Mouse (Mus musculus) fat pad, adult 2 months (tissue): ENCODE data around the gene Slc25a22.

Experiments
- DNase-seq: peaks from one replicate; pipeline ENCODE4 v3.0.0-alpha.2; 2011; ENCODE audit warnings: low read depth, low spot score; ENCODE audit errors: extremely low read depth

The Slc25a22 gene

GRCm38 (mm10) chr7:141472763-141473162 lies 35.1 kb upstream of the Slc25a22 start:
- DNase-seq: no peak

DNA sequence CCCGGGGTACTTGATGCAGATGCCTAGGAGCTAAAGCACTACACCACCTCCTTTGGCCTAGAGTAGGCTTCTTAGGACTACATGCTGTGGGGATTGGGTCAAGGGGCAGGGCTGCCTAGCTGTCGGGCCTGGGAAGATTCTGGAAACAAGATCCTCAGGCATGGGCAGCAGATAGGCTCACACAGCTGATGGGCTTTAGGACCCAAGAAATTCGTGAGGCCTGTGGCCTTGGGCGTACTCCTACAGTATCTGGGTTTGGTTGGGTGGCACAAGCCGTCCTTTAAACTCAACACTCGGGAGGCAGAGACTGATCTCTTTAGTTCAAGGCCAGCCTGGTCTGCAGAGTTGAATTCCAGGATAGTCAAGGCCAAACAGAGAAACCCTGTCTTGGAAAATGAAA lies 34.5 kb upstream of the Slc25a22 start:
- DNase-seq: no peak

DNA sequence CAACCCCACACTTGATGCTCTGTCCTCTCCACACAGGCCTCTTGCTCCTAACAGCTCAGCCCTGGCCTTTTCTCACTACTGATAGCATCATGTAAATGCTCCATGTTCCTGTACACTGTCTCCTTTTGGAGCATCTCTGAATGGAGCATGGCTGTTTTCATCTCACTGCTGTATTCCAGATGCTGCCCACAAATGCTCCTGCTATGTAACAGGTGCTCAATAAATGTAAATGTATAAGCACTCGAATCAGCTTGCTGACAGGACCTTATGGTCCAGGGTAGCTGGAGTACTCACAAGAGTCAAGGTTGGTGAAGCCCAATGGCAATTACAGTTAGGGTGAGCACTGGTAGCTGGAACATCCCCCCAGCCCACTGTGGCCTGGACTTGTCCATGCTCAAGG lies 33.5 kb upstream of the Slc25a22 start:
- no peak for DNase-seq

DNA sequence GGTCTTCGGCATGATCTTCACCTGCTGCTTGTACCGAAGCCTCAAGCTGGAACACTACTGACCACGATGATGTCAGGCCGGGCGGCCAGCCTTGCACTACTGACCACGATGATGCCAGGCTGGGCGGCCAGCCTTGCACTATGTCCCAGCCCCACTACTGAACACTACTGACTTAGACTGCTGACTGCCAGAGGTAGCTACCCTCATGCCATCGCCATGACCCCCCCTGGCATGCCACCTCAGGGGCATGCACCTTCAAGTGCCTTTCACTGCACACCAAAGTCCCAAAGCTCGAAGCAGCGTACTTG lies 32.9 kb upstream of the Slc25a22 start:
- no peak for DNase-seq

DNA sequence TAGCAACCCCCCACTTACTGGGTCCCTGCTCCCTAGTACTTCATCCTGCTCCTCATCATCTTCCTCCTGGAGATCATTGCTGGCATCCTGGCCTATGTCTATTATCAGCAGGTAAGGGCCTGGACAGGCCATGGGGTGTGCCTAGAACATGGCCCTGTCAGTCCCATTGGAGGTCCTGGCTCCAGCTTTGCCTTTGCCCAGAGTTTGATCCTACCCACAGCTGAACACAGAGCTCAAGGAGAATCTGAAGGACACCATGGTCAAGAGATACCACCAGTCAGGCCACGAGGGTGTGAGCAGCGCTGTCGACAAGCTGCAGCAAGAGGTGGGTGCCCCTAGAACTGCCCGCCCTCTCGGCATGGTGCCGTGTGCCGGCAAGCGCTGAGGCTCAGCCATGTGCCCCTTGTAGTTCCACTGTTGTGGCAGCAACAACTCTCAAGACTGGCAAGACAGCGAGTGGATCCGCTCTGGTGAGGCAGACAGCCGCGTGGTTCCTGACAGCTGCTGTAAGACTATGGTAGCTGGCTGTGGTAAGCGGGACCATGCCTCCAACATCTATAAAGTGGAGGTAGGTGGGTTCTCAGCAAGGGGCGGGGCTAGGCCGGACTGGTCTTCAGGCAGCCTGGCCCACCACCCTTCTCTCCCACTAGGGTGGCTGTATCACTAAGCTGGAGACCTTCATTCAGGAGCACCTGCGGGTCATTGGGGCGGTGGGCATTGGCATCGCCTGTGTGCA lies 32.4 kb upstream of the Slc25a22 start:
- no peak for DNase-seq

DNA sequence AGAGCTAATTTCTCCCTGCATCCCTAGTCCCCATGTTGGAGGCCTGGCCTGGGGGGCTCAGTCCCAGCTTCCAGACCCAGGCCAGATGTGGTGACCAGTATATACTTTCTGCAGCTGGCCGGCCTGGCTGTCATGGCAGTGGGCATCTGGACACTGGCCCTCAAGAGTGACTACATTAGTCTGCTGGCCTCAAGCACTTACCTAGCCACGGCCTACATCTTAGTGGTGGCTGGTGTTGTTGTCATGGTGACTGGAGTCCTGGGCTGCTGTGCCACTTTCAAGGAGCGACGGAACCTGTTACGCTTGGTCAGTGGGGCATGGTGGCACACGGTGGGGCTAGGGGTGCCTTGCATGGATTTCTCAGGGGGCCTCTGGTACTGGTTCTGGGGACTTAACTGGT lies 31.7 kb upstream of the Slc25a22 start:
- no peak for DNase-seq

- DNase-seq: no peak
These were observed 31.0 kb upstream of the Slc25a22 start for GRCm38 (mm10) chr7:141468522-141469211.

- DNase-seq: no peak
These were observed 30.5 kb upstream of the Slc25a22 start for GRCm38 (mm10) chr7:141468164-141468521.

GRCm38 (mm10) chr7:141467230-141468030 lies 29.7 kb upstream of the Slc25a22 start, which contains the start of gene Cd151:
Cd151 (plus strand) TSS chr7:141467392.
- DNase-seq: no peak

- no peak for DNase-seq
These were observed 29.0 kb upstream of the Slc25a22 start for GRCm38 (mm10) chr7:141466607-141467148.

- no peak for DNase-seq
These were observed 28.3 kb upstream of the Slc25a22 start for GRCm38 (mm10) chr7:141466045-141466394.

DNA sequence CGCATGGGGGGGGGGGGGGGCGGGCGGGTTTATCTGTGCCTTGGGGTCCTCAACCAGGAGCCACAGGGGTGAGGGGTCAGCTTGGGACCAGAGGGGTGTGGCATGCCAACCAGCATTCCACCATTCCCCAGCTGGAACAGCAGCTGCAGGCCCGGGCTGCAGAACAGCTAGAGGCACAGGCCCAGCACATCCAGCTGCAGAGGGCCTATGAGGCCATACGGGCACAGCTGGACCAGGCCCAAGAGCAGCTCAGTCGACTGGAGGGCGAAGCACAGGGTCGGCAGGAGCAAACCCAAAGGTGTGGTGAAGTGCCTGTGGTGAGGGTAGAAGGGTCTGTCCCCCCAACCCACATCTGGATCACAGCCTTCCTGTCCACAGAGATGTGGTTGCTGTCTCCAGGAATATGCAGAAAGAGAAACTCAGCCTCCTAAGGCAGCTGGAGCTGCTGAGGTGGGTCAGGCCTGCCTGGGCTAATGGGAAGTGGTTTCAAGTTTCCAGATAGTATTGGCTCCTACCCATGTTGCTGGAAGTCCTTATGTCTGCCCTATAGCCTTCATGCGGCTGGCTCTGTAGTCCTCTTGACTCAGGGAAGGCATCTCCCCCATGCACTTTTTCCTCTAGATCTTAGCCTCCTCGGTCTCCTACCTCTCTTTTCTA lies 27.8 kb upstream of the Slc25a22 start:
- DNase-seq: no peak

- no peak for DNase-seq
These were observed 27.0 kb upstream of the Slc25a22 start for GRCm38 (mm10) chr7:141464603-141465201.

DNA sequence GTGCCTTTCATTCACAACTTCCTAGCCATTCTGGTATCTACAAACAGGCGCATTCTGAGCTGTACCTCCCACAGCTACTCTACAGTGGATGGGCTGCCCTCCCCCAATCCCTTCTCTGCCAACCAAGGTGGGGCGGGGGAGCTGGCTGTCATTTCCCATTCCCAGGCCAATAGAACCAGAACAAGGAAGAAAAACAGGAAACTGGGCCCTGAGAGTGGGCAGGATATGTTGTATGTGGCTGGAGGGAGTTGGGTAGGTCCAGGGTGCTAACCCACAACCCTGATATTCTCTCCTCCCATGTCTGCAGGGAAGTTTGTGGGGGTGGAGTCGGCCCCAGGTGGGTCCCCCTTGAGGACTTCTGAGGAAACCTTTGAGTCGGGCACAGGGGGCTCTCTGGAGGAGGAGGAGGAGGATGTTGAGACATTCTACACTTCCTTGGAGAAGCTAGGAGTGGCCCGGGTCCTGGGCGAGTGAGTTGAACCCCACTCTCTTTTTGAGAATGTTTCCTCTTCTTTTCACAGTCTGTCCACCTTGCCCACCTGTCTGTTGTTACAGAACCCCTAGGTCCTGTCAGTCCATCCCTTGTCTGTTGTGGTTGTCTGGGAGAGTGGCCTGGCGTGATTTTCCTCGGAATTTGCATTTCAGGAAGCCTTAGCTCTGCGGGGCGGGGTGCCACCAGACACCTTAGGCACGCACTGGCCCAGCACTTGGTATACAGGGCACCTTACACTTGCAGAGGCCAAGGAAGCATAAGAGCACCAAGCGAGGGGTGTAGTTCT lies 26.3 kb upstream of the Slc25a22 start:
- DNase-seq: no peak

DNA sequence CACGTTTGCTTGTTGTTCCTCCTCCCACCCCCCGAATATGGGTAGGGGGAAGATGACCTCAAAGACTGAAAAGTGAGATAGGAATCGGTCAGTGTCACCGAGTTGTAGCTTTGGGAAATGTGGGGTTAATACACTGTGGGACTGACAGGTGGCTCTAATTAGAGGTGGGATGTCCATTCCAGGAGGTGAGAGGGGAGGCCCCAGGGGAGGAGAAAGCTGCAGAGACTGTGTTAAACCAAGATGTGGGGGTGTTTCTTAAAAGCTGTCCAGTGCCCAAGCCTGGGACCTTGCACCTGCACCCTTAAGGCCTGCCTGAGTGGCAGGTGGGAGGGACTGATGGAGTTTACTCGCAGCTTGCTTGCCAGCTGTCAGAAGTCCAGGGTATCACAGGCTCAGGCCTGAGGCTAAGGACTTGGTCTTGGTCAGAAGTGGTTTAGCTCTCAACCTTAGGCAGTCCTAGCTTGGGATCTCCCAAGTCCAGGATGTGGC lies 24.7 kb upstream of the Slc25a22 start:
- DNase-seq: peak; percentile 89

DNA sequence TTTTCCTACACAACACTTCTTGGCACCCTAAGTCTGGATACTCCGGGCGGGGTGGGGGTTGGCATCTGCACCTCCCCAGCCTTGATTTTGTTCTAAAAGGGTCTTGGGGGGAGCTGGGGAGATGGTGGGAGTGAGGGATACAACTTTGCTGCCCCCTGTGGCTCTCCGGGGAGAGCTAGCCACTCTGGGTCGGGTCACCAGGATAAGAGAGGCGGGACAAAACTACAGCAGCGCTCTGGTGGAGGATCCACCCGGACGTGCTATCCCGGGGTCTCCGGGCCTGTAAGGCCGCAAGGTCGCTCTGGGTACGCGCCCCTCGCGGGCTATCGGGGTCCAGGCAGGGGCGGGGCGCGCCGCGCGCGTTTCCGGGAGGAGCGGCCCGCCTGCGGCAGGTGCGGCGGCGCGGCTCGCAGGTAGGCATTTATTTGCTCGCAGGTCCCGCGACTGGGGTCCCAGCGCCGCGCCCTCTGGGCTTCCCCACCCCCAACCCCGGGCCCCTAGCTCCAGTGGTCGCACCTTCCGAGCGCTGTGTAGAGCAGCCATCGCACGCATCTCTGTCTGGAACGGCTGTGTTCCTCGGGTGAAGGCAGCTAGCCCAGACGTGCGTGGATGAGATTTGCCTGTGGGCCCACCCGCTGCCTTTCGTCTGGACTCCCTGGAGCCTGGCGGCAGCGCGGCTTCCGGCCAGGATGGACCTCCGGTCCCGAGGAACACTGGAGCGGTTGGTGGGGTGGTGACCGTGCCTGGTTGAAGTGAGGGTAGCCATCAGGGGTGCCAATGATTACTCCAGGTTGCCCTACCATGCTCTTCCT lies 24.0 kb upstream of the Slc25a22 start:
- DNase-seq: no peak

- peak; percentile 97 for DNase-seq
These were observed 22.9 kb upstream of the Slc25a22 start, which contains the start of gene Cracr2b for GRCm38 (mm10) chr7:141460391-141461113. Cracr2b (plus strand) TSS chr7:141461094.

- no peak for DNase-seq
These were observed 22.3 kb upstream of the Slc25a22 start for GRCm38 (mm10) chr7:141460001-141460390.
